Mouse (Mus musculus): ENCODE measurements around the gene Cav1.

Cav1 gene

GRCm38 (mm10) chr6:17317167-17317524 is 11.0 kb downstream of the Cav1 start:
- no peak for DNase-seq (ENCODE audit: low spot score)

- no peak for DNase-seq (ENCODE audit: low spot score)
Observed at GRCm38 (mm10) chr6:17317944-17318343, 11.8 kb downstream of the Cav1 start.

GRCm38 (mm10) chr6:17321976-17322375 is 15.8 kb downstream of the Cav1 start:
- DNase-seq (ENCODE audit: low spot score) = no peak

GRCm38 (mm10) chr6:17327216-17327615 is 21.1 kb downstream of the Cav1 start:
- DNase-seq (ENCODE audit: low spot score) = no peak

GRCm38 (mm10) chr6:17329801-17330200 is 23.7 kb downstream of the Cav1 start:
- peak; percentile 36 for DNase-seq (ENCODE audit: low spot score)

- no peak for DNase-seq (ENCODE audit: low spot score)
Observed at GRCm38 (mm10) chr6:17337724-17338123, 31.6 kb downstream of the Cav1 start.

- DNase-seq (ENCODE audit: low spot score) = no peak
Observed at GRCm38 (mm10) chr6:17340406-17340805, 34.3 kb downstream of the Cav1 start.

- no peak for DNase-seq (ENCODE audit: low spot score)
Observed at GRCm38 (mm10) chr6:17348011-17348410, 41.9 kb downstream of the Cav1 start.

GRCm38 (mm10) chr6:17350803-17351202 is 44.7 kb downstream of the Cav1 start:
- no peak for DNase-seq (ENCODE audit: low spot score)

- peak; percentile 67 for DNase-seq (ENCODE audit: low spot score)
Observed at GRCm38 (mm10) chr6:17358896-17359690, 53.0 kb downstream of the Cav1 start.

- peak; percentile 19 for DNase-seq (ENCODE audit: low spot score)
Observed at GRCm38 (mm10) chr6:17362771-17363170, 56.6 kb downstream of the Cav1 start.

- DNase-seq (ENCODE audit: low spot score) = no peak
Observed at GRCm38 (mm10) chr6:17363446-17364179, 57.5 kb downstream of the Cav1 start.

GRCm38 (mm10) chr6:17374326-17374725 is 68.2 kb downstream of the Cav1 start:
- no peak for DNase-seq (ENCODE audit: low spot score)

GRCm38 (mm10) chr6:17377371-17377770 is 71.2 kb downstream of the Cav1 start:
- DNase-seq (ENCODE audit: low spot score) = no peak

GRCm38 (mm10) chr6:17380102-17380501 is 74.0 kb downstream of the Cav1 start:
- DNase-seq (ENCODE audit: low spot score) = no peak

GRCm38 (mm10) chr6:17381690-17382089 is 75.6 kb downstream of the Cav1 start:
- DNase-seq (ENCODE audit: low spot score) = no peak

- no peak for DNase-seq (ENCODE audit: low spot score)
Observed at GRCm38 (mm10) chr6:17385531-17385930, 79.4 kb downstream of the Cav1 start.

GRCm38 (mm10) chr6:17387991-17388710 is 82.0 kb downstream of the Cav1 start:
- DNase-seq (ENCODE audit: low spot score) = no peak

Data from lung, postnatal 25 days (tissue).